Mouse (Mus musculus) embryonic facial prominence, embryonic 15.5 days (tissue): Measurements from ENCODE around the gene Sstr4. TPM values are rescaled to one million over a fixed set of nuclear protein-coding genes. Genes with fewer than 3 reads are reported as not detected.

ENCODE experiments used
- ATAC-seq: fragments of 200-750 bp; cut with Nextera tagmentation; 2 replicates; pipeline ENCODE4 v1.8.0; 2017; ENCODE audit warnings: low read depth, moderate TSS enrichment; ENCODE audit not compliant: insufficient number of reproducible peaks, low FRiP score, low TSS enrichment
- H3K27ac ChIP-seq: fragments of 300-500 bp; sonication (generic); replicated peaks from 2 replicates; pipeline ENCODE4 v1.5.1; 2015; ENCODE audit warnings: mild to moderate bottlenecking, inconsistent platforms
- H3K27me3 ChIP-seq: fragments of 300-500 bp; sonication (generic); 2 replicates; pipeline ENCODE4 v1.6.1; 2015; ENCODE audit warnings: inconsistent platforms
- H3K36me3 ChIP-seq: fragments of 300-500 bp; sonication (generic); 2 replicates; pipeline ENCODE4 v1.6.1; 2015; ENCODE audit warnings: mild to moderate bottlenecking, inconsistent platforms
- H3K4me1 ChIP-seq: fragments of 300-500 bp; sonication (generic); 2 replicates; pipeline ENCODE4 v1.6.1; 2015; ENCODE audit warnings: inconsistent platforms
- H3K4me2 ChIP-seq: fragments of 300-500 bp; sonication (generic); replicated peaks from 2 replicates; pipeline ENCODE4 v1.6.1; 2015; ENCODE audit warnings: mild to moderate bottlenecking, inconsistent platforms
- H3K4me3 ChIP-seq: fragments of 300-500 bp; sonication (generic); replicated peaks from 2 replicates; pipeline ENCODE4 v1.5.1; 2015; ENCODE audit warnings: mild to moderate bottlenecking, inconsistent platforms
- H3K9ac ChIP-seq: fragments of 300-500 bp; sonication (generic); 2 replicates; pipeline ENCODE4 v1.6.1; 2015; ENCODE audit warnings: inconsistent platforms
- H3K9me3 ChIP-seq: fragments of 300-500 bp; sonication (generic); replicated peaks from 2 replicates; pipeline ENCODE4 v1.6.1; 2016; ENCODE audit warnings: inconsistent platforms
- WGBS: fragments of 180-500 bp; shearing (Covaris S2); methylation state at CpG from one replicate; pipeline ENCODE4 v1.1.7; 2015; 5-methylcytosine and 5-hydroxymethylcytosine counted together
- polyA plus RNA-seq: library from polyadenylated mRNA; unstranded; fragments of >200 nt; fragmentation: Nextera tagmentation; extraction: Ambion mirVana; gene quantifications from 2 replicates; pipeline ENCODE4 v1.2.1, GENCODE M21; 2015

The Sstr4 gene
- polyA plus RNA-seq, 1 experiment from 2014 or later: 2.9 TPM

DNA sequence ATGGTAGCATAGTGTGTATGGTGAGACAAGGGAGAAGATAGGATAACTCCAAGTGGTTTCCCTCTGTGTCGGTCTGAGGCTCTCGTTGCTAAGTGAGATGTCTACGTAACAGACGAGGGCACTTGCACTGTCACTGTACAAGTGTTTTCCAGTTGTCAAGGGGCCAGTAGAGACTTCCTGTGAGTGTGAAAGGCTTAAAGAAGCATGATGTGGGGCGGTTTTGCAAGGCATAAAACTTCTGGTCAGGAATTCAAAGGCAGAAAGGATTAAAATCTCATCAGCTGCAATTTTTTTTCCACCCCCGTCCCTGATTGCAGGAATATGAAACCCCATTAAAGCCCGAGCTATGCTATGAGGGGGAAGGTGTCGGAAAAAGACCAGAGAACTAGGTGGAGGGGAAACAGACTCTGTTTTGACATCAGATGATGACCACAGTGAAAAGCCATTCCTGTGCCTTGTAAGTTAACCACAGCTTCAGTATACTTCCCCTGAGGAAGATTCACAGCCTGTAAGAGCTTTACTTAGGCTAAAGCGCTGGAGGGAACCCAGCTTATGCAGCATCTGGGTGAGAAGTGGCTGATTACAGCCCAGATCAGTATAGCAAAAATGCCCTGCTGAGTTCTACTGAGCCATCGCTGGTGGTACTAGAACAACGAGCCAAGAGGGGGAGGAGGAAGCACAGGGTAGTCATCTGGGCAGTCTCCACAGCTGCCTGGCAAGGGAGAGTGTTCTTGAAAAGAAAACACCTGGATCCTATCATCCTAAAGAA, 2.1 kb downstream of the Sstr4 start:
- H3K27me3 ChIP-seq: peaks cover 34% of the 10 kb centered on the region
- 49% methylated on average over 11 of the region's 11 CpGs for WGBS
- no peaks in the 10 kb centered on the region for H3K9me3 ChIP-seq
- no peak overlapping the region for H3K4me3 ChIP-seq
- no peak overlapping the region for H3K27ac ChIP-seq
- H3K4me1 ChIP-seq: peaks cover 33% of the 10 kb centered on the region
- no peak for ATAC-seq
- no peak overlapping the region for H3K9ac ChIP-seq
- peak overlapping the region; percentile 98; the same call in 1 of the 2 replicates for H3K4me2 ChIP-seq
- H3K36me3 ChIP-seq: no peaks in the 10 kb centered on the region

GRCm38 (mm10) chr2:148397784-148398100, 2.6 kb downstream of the Sstr4 start:
- no peaks in the 10 kb centered on the region for H3K9me3 ChIP-seq
- H3K9ac ChIP-seq: no peak overlapping the region
- H3K36me3 ChIP-seq: no peaks in the 10 kb centered on the region
- no peak overlapping the region for H3K4me3 ChIP-seq
- H3K27me3 ChIP-seq: peaks cover 34% of the 10 kb centered on the region
- H3K4me2 ChIP-seq: no peak overlapping the region
- peaks cover 33% of the 10 kb centered on the region for H3K4me1 ChIP-seq
- no peak overlapping the region for H3K27ac ChIP-seq
- WGBS: 61% methylated on average over 1 of the region's 1 CpGs
- ATAC-seq: no peak

DNA sequence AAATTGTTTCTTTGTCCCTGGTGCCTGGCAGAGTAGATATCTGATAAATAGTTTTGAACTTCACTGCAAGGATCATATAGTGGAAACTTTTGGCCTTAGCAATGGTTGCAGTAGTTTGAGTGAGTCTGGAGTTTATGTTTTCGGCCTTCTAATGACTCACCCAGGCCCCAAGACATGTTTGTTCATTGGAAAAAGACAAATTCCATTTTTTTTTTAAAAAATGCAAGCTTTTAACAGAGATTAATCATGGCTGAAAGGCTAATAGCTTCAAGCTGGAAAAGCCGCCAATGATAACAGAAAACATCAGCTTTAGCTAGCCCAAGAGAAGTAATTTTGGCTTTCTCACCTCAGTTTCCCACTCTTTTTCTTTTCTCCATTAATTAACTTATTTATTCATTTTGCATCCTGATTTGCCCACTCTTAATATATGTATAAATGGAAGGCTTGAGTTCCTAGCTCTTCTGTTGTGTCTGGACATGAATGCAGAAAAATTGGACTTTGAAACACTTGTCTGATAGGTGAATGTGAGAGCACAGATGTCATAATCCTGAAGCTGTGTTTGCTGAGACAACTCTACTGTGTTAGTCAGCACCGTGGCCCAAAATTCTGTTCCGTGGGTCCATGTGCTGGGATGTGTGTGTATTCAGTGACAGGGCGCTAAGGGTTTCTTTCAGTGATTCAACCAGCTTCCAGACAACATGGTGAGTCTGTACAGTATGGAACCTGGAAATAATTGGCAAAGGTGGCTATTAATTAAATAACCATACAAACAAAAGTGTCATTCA, 3.9 kb downstream of the Sstr4 start:
- Histone ChIP-seq H3K4me1 (peaks cover 33% of the 10 kb centered on the region), H3K27me3 (peaks cover 25% of the 10 kb centered on the region), H3K4me2 (no peak overlapping the region), H3K4me3 (no peak overlapping the region), H3K9me3 (no peaks in the 10 kb centered on the region), H3K9ac (no peak overlapping the region), H3K27ac (no peak overlapping the region), H3K36me3 (no peaks in the 10 kb centered on the region)
- no peak for ATAC-seq
- 85% methylated on average over 5 of the region's 5 CpGs for WGBS

DNA sequence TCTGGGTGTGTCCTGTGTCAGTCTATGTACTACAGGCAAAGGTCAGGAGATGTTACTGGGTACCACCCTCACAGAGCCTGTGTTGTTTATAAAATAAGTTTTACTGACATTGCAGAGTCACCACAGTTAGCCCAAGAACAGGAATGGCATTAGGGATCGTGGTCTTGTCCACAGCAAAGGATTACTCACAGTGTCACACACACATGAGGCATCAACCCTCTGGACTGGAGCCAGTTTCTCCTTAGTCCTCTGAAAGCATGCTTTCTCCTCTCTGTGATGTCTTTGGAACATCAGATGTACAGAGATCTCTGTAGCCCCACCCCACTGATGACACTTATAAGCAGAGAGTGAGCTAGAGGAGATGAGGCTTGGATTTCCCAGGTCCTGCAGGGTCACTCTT, 7.1 kb downstream of the Sstr4 start:
- Histone ChIP-seq H3K27me3 (peaks cover 27% of the 10 kb centered on the region), H3K9me3 (no peaks in the 10 kb centered on the region), H3K27ac (no peak overlapping the region), H3K4me2 (no peak overlapping the region), H3K4me3 (no peak overlapping the region), H3K4me1 (peaks cover 24% of the 10 kb centered on the region), H3K9ac (no peak overlapping the region), H3K36me3 (no peaks in the 10 kb centered on the region)
- ATAC-seq: no peak
- WGBS: 76% methylated on average over 1 of the region's 1 CpGs

DNA sequence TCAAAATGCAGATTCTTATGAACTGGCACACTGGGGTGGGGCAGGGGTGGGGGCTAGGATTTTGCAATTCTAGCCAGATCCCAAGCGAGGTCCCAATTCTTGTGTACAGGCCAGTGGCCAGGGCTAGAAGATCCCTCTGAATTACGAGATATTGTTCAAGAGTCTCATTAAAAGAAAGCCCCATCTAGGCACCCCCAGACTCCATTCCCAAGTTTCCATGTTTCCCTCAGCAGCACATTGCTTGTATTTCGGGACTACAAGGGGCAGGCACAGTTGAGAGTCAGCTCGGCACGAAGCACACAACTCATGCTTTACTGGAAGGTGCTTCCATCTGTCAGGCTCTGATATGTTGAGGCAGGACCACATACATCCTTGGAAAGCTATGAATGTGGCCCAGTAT, 9.8 kb downstream of the Sstr4 start:
- no peak for ATAC-seq
- H3K27me3 ChIP-seq: peaks cover 39% of the 10 kb centered on the region
- H3K4me1 ChIP-seq: peaks cover 31% of the 10 kb centered on the region
- peak overlapping the region; percentile 17; the same call in 1 of the 2 replicates for H3K4me3 ChIP-seq
- no peaks in the 10 kb centered on the region for H3K9me3 ChIP-seq
- H3K27ac ChIP-seq: no peak overlapping the region
- no peaks in the 10 kb centered on the region for H3K36me3 ChIP-seq
- 75% methylated on average over 5 of the region's 5 CpGs for WGBS
- H3K9ac ChIP-seq: no peak overlapping the region
- peak overlapping the region; percentile 22; the same call in 1 of the 2 replicates for H3K4me2 ChIP-seq

GRCm38 (mm10) chr2:148406160-148406970, 11.2 kb downstream of the Sstr4 start:
- H3K27me3 ChIP-seq: peaks cover 39% of the 10 kb centered on the region
- no peak for ATAC-seq
- no peaks in the 10 kb centered on the region for H3K9me3 ChIP-seq
- WGBS: 10% methylated on average over 34 of the region's 34 CpGs
- no peaks in the 10 kb centered on the region for H3K36me3 ChIP-seq
- H3K9ac ChIP-seq: no peak overlapping the region
- H3K4me3 ChIP-seq: peak overlapping the region; percentile 42
- H3K4me1 ChIP-seq: peaks cover 31% of the 10 kb centered on the region
- H3K4me2 ChIP-seq: peak overlapping the region; percentile 65
- H3K27ac ChIP-seq: no peak overlapping the region

DNA sequence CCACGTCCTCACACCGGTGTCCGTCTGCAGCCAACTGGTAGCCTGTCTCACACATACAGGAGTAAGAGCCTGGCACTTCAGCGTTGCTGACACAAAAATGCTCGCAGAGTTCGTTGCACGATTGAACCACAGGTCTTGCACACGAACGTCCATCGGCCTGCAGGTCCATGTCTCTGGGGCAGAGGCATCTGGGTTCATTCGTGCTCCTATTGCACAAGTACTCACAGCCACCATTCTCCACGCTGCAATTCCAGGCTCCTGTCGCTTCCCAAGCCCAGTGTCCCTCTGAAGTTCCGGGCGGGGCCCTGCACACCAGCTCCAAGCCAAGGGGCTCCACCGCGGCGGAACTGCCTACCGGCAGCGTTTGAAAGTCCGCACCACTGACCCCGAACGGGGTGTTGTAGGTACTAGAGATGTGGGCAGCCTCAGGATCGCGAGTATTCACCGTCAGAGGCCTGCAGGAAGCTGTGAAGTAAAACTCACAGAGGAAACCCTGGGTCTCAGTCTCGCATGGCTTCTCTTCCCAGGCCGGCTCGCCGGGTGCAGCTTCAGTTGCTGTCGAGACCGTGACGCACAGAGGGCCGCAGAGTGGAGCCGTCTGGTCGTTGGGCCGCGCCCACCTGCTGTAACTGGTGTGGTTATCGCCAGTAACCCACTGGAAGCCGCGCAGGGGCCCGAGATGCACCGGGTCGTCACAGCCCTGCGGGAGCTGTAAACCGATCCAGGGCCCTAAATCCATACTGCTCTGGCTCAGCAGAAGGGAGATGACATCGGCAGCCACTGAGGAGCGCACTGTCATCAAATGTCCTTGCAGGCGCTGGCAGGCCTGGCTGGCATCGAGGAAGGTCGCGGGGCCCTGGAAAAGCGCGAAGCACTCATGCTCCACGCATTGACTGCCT, 12.1 kb downstream of the Sstr4 start:
- H3K27me3 ChIP-seq: peaks cover 39% of the 10 kb centered on the region
- H3K27ac ChIP-seq: no peak overlapping the region; the same call in 1 of the 2 replicates
- no peaks in the 10 kb centered on the region for H3K36me3 ChIP-seq
- WGBS: 4% methylated on average over 55 of the region's 55 CpGs
- H3K4me3 ChIP-seq: peak overlapping the region; percentile 42
- peak overlapping the region; percentile 65 for H3K4me2 ChIP-seq
- H3K9ac ChIP-seq: 0 out of 2 replicates have a peak overlapping the region, but pooled peaks have one; percentile 37
- peaks cover 31% of the 10 kb centered on the region for H3K4me1 ChIP-seq
- peak; percentile 26; the same call in 1 of the 2 replicates for ATAC-seq
- no peaks in the 10 kb centered on the region for H3K9me3 ChIP-seq

GRCm38 (mm10) chr2:148407870-148408760, 13.0 kb downstream of the Sstr4 start, which contains the start of gene Thbd:
Gene Thbd, minus strand, starts transcription at chr2:148408188.
- H3K4me1 ChIP-seq: peaks cover 31% of the 10 kb centered on the region
- no peaks in the 10 kb centered on the region for H3K36me3 ChIP-seq
- peaks cover 39% of the 10 kb centered on the region for H3K27me3 ChIP-seq
- H3K9ac ChIP-seq: 0 out of 2 replicates have a peak within 1 kb of the TSS, but pooled peaks have one; percentile 37
- peak within 1 kb of the TSS; percentile 65 for H3K4me2 ChIP-seq
- no peaks in the 10 kb centered on the region for H3K9me3 ChIP-seq
- WGBS: 1% methylated on average over 35 of the region's 35 CpGs
- peak within 1 kb of the TSS; percentile 42 for H3K4me3 ChIP-seq
- peak; percentile 58 for ATAC-seq
- no peak within 1 kb of the TSS; the same call in 1 of the 2 replicates for H3K27ac ChIP-seq

- Histone ChIP-seq H3K9ac (no peak overlapping the region), H3K36me3 (no peaks in the 10 kb centered on the region), H3K4me3 (no peak overlapping the region), H3K9me3 (no peaks in the 10 kb centered on the region), H3K27ac (no peak overlapping the region), H3K27me3 (peaks cover 39% of the 10 kb centered on the region), H3K4me1 (peaks cover 31% of the 10 kb centered on the region), H3K4me2 (peak overlapping the region; percentile 65)
- peak; percentile 9; the same call in 1 of the 2 replicates for ATAC-seq
- WGBS: 17% methylated on average over 6 of the region's 6 CpGs
These were observed 13.6 kb downstream of the Sstr4 start for GRCm38 (mm10) chr2:148408761-148409120.
